ENCODE assay signal across 28 mouse cellular contexts in the genomic region with DNA sequence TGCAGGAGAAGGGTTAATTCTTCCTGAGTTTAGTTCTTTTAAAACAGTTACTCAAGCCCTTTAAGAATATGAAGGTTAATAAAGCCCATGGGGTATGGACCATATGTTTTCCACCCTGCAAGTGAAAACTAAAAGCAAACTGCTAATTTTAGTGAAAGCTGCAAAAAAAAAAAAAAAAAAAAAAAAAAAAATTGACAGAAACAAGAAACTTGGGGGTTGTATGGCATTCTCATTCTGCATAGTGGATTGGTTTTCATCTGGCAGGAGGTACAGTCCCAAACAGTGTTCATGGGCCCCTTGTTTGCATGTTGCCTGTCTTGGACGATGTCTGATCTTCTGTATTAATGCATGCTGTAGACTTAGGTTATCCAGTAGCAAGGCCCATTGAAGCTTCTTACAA.
"Had no signal": no experiment of that assay in that cellular context is flagged by ENCODE, and none has a peak within 500 bp of the region (broad histone marks: within the 10 kb centered on the region; RNA-seq: fewer than 3 reads in every experiment).

No protein-coding gene starts in this region.

- H3K4me3 ChIP-seq: embryonic facial prominence, embryonic 10.5 days; embryonic facial prominence, embryonic 12.5 days; embryonic facial prominence, embryonic 13.5 days; embryonic facial prominence, embryonic 15.5 days; erythroblast, embryonic 14.5 days; forebrain, embryonic 10.5 days; forebrain, embryonic 12.5 days; forebrain, embryonic 13.5 days; forebrain, embryonic 15.5 days; gastrocnemius, adult 2 months; heart, adult 2 months had no signal

- H3K27me3 ChIP-seq: embryonic facial prominence, embryonic 12.5 days; embryonic facial prominence, embryonic 13.5 days; embryonic facial prominence, embryonic 15.5 days; forebrain, embryonic 12.5 days; forebrain, embryonic 13.5 days; forebrain, embryonic 15.5 days had no signal

- H3K27ac ChIP-seq: embryonic facial prominence, embryonic 10.5 days; embryonic facial prominence, embryonic 12.5 days; embryonic facial prominence, embryonic 13.5 days; embryonic facial prominence, embryonic 15.5 days; forebrain, embryonic 10.5 days; forebrain, embryonic 12.5 days; forebrain, embryonic 13.5 days; forebrain, embryonic 15.5 days; gastrocnemius, adult 2 months; heart, adult 2 months had no signal

- ATAC-seq: forebrain, embryonic 13.5 days; forebrain, embryonic 14.5 days; forebrain, embryonic 15.5 days; forebrain, embryonic 16.5 days; forebrain, postnatal 0 days had no signal

- H3K36me3 ChIP-seq: embryonic facial prominence, embryonic 10.5 days; embryonic facial prominence, embryonic 12.5 days; embryonic facial prominence, embryonic 13.5 days; embryonic facial prominence, embryonic 15.5 days; forebrain, embryonic 10.5 days; forebrain, embryonic 12.5 days; forebrain, embryonic 15.5 days had no signal

- H3K9ac ChIP-seq: embryonic facial prominence, embryonic 12.5 days; embryonic facial prominence, embryonic 13.5 days; embryonic facial prominence, embryonic 15.5 days; forebrain, embryonic 12.5 days; forebrain, embryonic 13.5 days; forebrain, embryonic 15.5 days; forebrain, postnatal 0 days had no signal

- DNase-seq: cerebellum, adult 8-10 months; cerebellum, adult 9-10 months; cerebellum, adult 9-11 months; cerebellum, postnatal 10 days; cerebellum, postnatal 14 days; cerebellum, postnatal 25 days; cerebellum, postnatal 36 days; embryo, embryonic 11 days; forebrain, postnatal 0 days; gastrocnemius, adult 2 months; gastrocnemius, postnatal 10 days; gastrocnemius, postnatal 14 days; gastrocnemius, postnatal 25 days; gastrocnemius, postnatal 36 days; heart, adult 11 months; heart, adult 18-20 months; heart, adult 2 months had no signal

- H3K4me1 ChIP-seq: embryonic facial prominence, embryonic 12.5 days; embryonic facial prominence, embryonic 13.5 days; embryonic facial prominence, embryonic 15.5 days; forebrain, embryonic 10.5 days; forebrain, embryonic 12.5 days; forebrain, embryonic 13.5 days; forebrain, embryonic 15.5 days had no signal

- H3K4me2 ChIP-seq: embryonic facial prominence, embryonic 12.5 days; embryonic facial prominence, embryonic 13.5 days; embryonic facial prominence, embryonic 15.5 days; forebrain, embryonic 12.5 days; forebrain, embryonic 13.5 days; forebrain, embryonic 15.5 days had no signal

- H3K9me3 ChIP-seq: embryonic facial prominence, embryonic 10.5 days; embryonic facial prominence, embryonic 12.5 days; embryonic facial prominence, embryonic 13.5 days; embryonic facial prominence, embryonic 15.5 days; forebrain, embryonic 10.5 days; forebrain, embryonic 12.5 days; forebrain, embryonic 13.5 days; forebrain, embryonic 15.5 days had no signal
